Comparison of ENCODE assay signal across 22 mouse cellular contexts in the genomic region with DNA sequence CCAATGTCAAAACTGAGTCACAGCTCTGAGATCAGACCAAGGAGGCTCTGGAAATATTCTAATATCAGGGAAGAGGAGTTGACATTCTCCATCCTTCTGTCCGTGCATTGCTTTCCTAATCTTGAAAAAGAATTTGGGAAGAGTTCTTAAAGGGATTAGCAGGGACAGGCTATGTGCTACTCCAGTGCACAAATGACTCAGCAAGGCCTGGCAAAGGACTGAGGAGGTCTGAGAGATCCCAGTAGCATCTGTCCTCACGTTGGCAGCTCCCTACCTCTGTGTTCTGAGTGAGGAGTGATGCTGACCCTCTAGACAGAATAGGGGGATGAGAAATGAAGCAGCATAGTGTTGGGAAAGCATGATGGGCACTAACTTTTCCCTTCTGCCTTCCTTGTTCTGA. TPM values are rescaled to one million over a fixed set of nuclear protein-coding genes. Genes with fewer than 3 reads are reported as not detected.
DNase-seq lines count a peak whose midpoint lies in the region; ATAC-seq and TF ChIP-seq lines count a peak whose summit lies in the region.
"Had no signal": no experiment of that assay in that cellular context is flagged by ENCODE, and none has a peak within 500 bp of the region (broad histone marks: within the 10 kb centered on the region; RNA-seq: fewer than 3 reads in every experiment).

No protein-coding gene starts in this region.

- H3K36me3 ChIP-seq in small intestine, adult 2 months (ENCODE audit: control insufficient read depth, insufficient read depth, low read length) = no peaks in the 10 kb centered on the region
- H3K36me3 ChIP-seq in liver, postnatal 0 days (replicated peaks; ENCODE audit: insufficient read depth, low read length) = no peaks in the 10 kb centered on the region
- H3K36me3 ChIP-seq in forebrain, embryonic 11.5 days (ENCODE audit: control insufficient read depth, insufficient read depth, low read length) = no peaks in the 10 kb centered on the region
- H3K36me3 ChIP-seq: embryonic facial prominence, embryonic 10.5 days; embryonic facial prominence, embryonic 12.5 days; forebrain, embryonic 12.5 days; G1E had no signal

- no peak overlapping the region for H3K4me2 ChIP-seq in liver, postnatal 0 days (ENCODE audit: low read depth, low read length)
- H3K4me2 ChIP-seq in forebrain, embryonic 11.5 days (ENCODE audit: low read depth, low read length, severe bottlenecking) = no peak overlapping the region
- H3K4me2 ChIP-seq: embryonic facial prominence, embryonic 12.5 days; forebrain, embryonic 12.5 days had no signal

- DNase-seq in 3T3-L1 (ENCODE audit: low read depth, low spot score) = peak; percentile 61
- peak; percentile 12 for DNase-seq in MN1 (ENCODE audit: low spot score)
- no peak for DNase-seq in liver, postnatal 0 days
- DNase-seq in forebrain, embryonic 11.5 days (ENCODE audit: low spot score) = no peak
- DNase-seq: adrenal gland, adult 8-10 months; adrenal gland, postnatal 14 days; adrenal gland, postnatal 36 days; B cell, adult 2 months; cerebellum, adult 11-12 months; cerebellum, adult 2 months; cerebellum, adult 9-10 months; cerebellum, postnatal 25 days had no signal

- H3K4me1 ChIP-seq in small intestine, adult 2 months (ENCODE audit: control insufficient read depth, insufficient read depth, insufficient read length, low read length) = peaks cover 3% of the 10 kb centered on the region; the same call in 1 of the 2 replicates
- no peaks in the 10 kb centered on the region; the same call in 1 of the 2 replicates for H3K4me1 ChIP-seq in liver, postnatal 0 days (ENCODE audit: insufficient read depth)
- no peaks in the 10 kb centered on the region for H3K4me1 ChIP-seq in forebrain, embryonic 11.5 days (replicated peaks; ENCODE audit: control insufficient read depth, insufficient read depth, low read length)
- H3K4me1 ChIP-seq: embryonic facial prominence, embryonic 10.5 days; embryonic facial prominence, embryonic 12.5 days had no signal

- no peaks in the 10 kb centered on the region for H3K9me3 ChIP-seq in liver, postnatal 0 days (ENCODE audit: low read length)
- no peaks in the 10 kb centered on the region for H3K9me3 ChIP-seq in forebrain, embryonic 11.5 days (ENCODE audit: control insufficient read depth, low read length)
- H3K9me3 ChIP-seq: embryonic facial prominence, embryonic 10.5 days; embryonic facial prominence, embryonic 12.5 days; forebrain, embryonic 12.5 days; G1E had no signal

- TF ChIP-seq POLR2A in small intestine, adult 2 months (IDR thresholded peaks at IDR 0.05; ENCODE audit: low read depth, low read length) = no peak

- 50% methylated on average over 2 of the region's 2 CpGs for WGBS in small intestine, adult 2 months
- 60% methylated on average over 2 of the region's 2 CpGs for WGBS in liver, postnatal 0 days (ENCODE audit: insufficient replicate concordance)
- whole genome bisulfite sequencing in forebrain, embryonic 11.5 days = 51% methylated on average over 2 of the region's 2 CpGs

- no peak for TF ChIP-seq EP300 in liver, postnatal 0 days (IDR thresholded peaks at IDR 0.05; ENCODE audit: low read depth)

- no peak overlapping the region for H3K9ac ChIP-seq in liver, postnatal 0 days (replicated peaks)
- H3K9ac ChIP-seq in forebrain, embryonic 11.5 days (ENCODE audit: low read length) = no peak overlapping the region
- H3K9ac ChIP-seq: embryonic facial prominence, embryonic 12.5 days; forebrain, embryonic 12.5 days had no signal

- H3K4me3 ChIP-seq in small intestine, adult 2 months (ENCODE audit: low read depth, low read length) = no peak overlapping the region
- H3K4me3 ChIP-seq in liver, postnatal 0 days (ENCODE audit: low read depth, low read length) = no peak overlapping the region
- H3K4me3 ChIP-seq in forebrain, embryonic 11.5 days (ENCODE audit: low read depth, low read length) = no peak overlapping the region
- H3K4me3 ChIP-seq: embryonic facial prominence, embryonic 10.5 days; embryonic facial prominence, embryonic 12.5 days; forebrain, embryonic 12.5 days had no signal

- ATAC-seq in liver, postnatal 0 days = no peak
- ATAC-seq in forebrain, embryonic 11.5 days (replicated peaks; ENCODE audit: low FRiP score) = no peak
- ATAC-seq: activated CD4-positive, CD25-positive, alpha-beta regulatory T cell, adult 4 months; CD4-positive, CD25-positive, alpha-beta regulatory T cell, adult 4 months; forebrain, embryonic 14.5 days; forebrain, embryonic 16.5 days had no signal

- no peaks in the 10 kb centered on the region for H3K27me3 ChIP-seq in small intestine, adult 2 months (ENCODE audit: control insufficient read depth, insufficient read depth, low read length)
- H3K27me3 ChIP-seq in liver, postnatal 0 days (ENCODE audit: insufficient read depth, low read length) = no peaks in the 10 kb centered on the region
- H3K27me3 ChIP-seq in forebrain, embryonic 11.5 days (ENCODE audit: control insufficient read depth, insufficient read depth, low read length) = no peaks in the 10 kb centered on the region
- H3K27me3 ChIP-seq: CH12.LX; embryonic facial prominence, embryonic 12.5 days had no signal

- 0 out of 2 replicates have a peak overlapping the region, but pooled peaks have one; percentile 20 for H3K27ac ChIP-seq in small intestine, adult 2 months (ENCODE audit: insufficient read depth, low read depth, low read length)
- no peak overlapping the region for H3K27ac ChIP-seq in liver, postnatal 0 days (ENCODE audit: low read depth)
- no peak overlapping the region for H3K27ac ChIP-seq in forebrain, embryonic 11.5 days (ENCODE audit: low read depth, low read length)
- H3K27ac ChIP-seq: embryonic facial prominence, embryonic 10.5 days; embryonic facial prominence, embryonic 12.5 days; forebrain, embryonic 12.5 days had no signal

- no peak for TF ChIP-seq CTCF in small intestine, adult 2 months (IDR thresholded peaks at IDR 0.05; ENCODE audit: extremely low read depth, insufficient read length, insufficient replicate concordance, low read depth, low read length)
- no peak for TF ChIP-seq CTCF in liver, postnatal 0 days (IDR thresholded peaks at IDR 0.05; ENCODE audit: low read depth)

RNA-seq across cellular contexts. Expression of a gene that starts 40.0 kb away (rescaled TPM):
- 24.4 and 24.7 TPM in 2 replicates for polyA plus RNA-seq in small intestine, adult 2 months (2012; rRNA removed)
- 24.7 and 25.3 TPM in 2 replicates for polyA plus RNA-seq in liver, postnatal 0 days (2015; fragmentation: Nextera tagmentation; extraction: Ambion mirVana)
- 2.8 and 2.9 TPM in 2 replicates for polyA plus RNA-seq in forebrain, embryonic 11.5 days (2014; fragmentation: Nextera tagmentation; extraction: Ambion mirVana)

Comparison
In these comparisons a context has a peak if more than half of its experiments do, and no peak if none do; other contexts are left out.
1. DNase-seq: peak in 3T3-L1 (single experiment) and MN1 (single experiment); none in liver, postnatal 0 days (single experiment) and forebrain, embryonic 11.5 days (single experiment).